Mouse (Mus musculus): ENCODE measurements at regions not wholly inside any gene's neighbourhood (a gene's known extent, or its start where the extent isn't known, plus 50 kb on each side); places are given as distances from the start of the nearest gene placed in this dataset.

DNA sequence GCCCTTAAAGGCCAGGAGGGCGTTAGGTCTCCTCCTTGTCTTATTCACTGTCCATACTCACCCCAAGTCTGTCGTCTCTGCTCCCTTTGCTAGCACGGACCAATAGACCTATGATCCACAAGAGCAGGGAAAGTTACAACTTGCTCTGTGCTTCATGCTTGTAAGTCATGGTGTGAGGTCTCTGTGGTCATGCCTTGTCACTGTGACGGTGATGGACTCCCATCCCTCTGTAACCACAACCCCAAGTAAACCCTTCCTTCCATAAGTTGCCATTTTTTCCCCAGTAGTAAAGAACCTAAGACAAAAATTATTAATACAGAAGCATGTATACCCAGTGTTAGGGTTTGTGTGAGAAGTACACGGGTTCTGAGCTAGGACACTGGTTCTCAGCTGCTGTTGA, 104.6 kb upstream of the Satb1 start:
- TF ChIP-seq CTCF (conservative IDR thresholded peaks at IDR 0.05; ENCODE audit: insufficient read depth, insufficient read length, low read depth, low read length): no peak
- TF ChIP-seq POLR2A (IDR thresholded peaks at IDR 0.05; ENCODE audit: low read depth, low read length): no peak
